Mouse (Mus musculus): ENCODE measurements around the gene Slc23a3. TPM values are rescaled to one million over a fixed set of nuclear protein-coding genes. Genes with fewer than 3 reads are reported as not detected.
A peak's percentile ranks its signal among the peaks of the same experiment; 100 is the strongest.

Slc23a3 gene
- polyA plus RNA-seq (2015; fragmentation: Nextera tagmentation; extraction: Ambion mirVana): 1.4 and 1.5 TPM in 2 replicates

GRCm38 (mm10) chr1:75133421-75134207, at the start of gene Slc23a3:
Gene Slc23a3 (minus strand): TSS chr1:75133890.
- H3K36me3 ChIP-seq (ENCODE audit: insufficient read depth, low read length): peaks cover 24% of the 10 kb centered on the region
- no peak within 1 kb of the TSS for H3K27ac ChIP-seq (ENCODE audit: low read length)
- ATAC-seq: peak; percentile 62
- H3K4me1 ChIP-seq (ENCODE audit: insufficient read depth, low read depth, low read length): no peaks in the 10 kb centered on the region
- no peaks in the 10 kb centered on the region for H3K27me3 ChIP-seq (replicated peaks; ENCODE audit: insufficient read depth, low read length)
- DNase-seq (ENCODE audit: low spot score): peak; percentile 57
- TF ChIP-seq EP300 (IDR thresholded peaks at IDR 0.05): no peak
- no peak for TF ChIP-seq CTCF (IDR thresholded peaks at IDR 0.05)
- H3K4me3 ChIP-seq (ENCODE audit: low read depth, low read length): no peak within 1 kb of the TSS
- peak within 1 kb of the TSS; percentile 14; the same call in 1 of the 2 replicates for H3K4me2 ChIP-seq (replicated peaks; ENCODE audit: low read depth, low read length)
- H3K9me3 ChIP-seq (ENCODE audit: low read length): no peaks in the 10 kb centered on the region
- 45% methylated on average over 12 of the region's 12 CpGs for WGBS
- no peak within 1 kb of the TSS for H3K9ac ChIP-seq (replicated peaks; ENCODE audit: low read depth)

DNA sequence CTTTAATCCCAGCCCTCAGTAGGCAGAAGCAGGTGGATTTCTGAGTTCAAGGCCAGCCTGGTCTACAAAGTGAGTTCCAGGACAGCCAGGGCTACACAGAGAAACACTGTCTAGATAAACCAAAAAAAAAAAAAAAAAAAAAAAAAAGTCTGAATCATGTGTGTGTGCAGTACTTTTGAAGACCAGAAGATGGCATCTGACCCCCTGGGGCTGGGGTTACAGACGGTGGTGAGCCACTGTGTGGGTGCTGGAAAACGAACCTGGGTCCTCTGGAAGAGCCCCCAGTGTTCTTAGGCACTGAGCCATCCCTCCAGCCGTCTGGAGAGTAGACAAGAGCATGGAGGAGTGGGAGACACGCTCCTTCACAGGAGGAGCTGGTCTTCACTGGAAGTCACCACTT, 48.5 kb upstream of the Slc23a3 start:
- H3K27me3 ChIP-seq (replicated peaks; ENCODE audit: insufficient read depth, low read length): no peaks in the 10 kb centered on the region
- TF ChIP-seq EP300 (IDR thresholded peaks at IDR 0.05): no peak
- peak; percentile 32 for TF ChIP-seq CTCF (IDR thresholded peaks at IDR 0.05)
- H3K9me3 ChIP-seq (ENCODE audit: low read length): no peaks in the 10 kb centered on the region
- H3K27ac ChIP-seq (ENCODE audit: low read length): no peak overlapping the region
- ATAC-seq (no peak), DNase-seq (ENCODE audit: low spot score) (no peak)
- H3K36me3 ChIP-seq (ENCODE audit: insufficient read depth, low read length): peaks cover 32% of the 10 kb centered on the region
- H3K9ac ChIP-seq (replicated peaks; ENCODE audit: low read depth): no peak overlapping the region
- no peak overlapping the region for H3K4me2 ChIP-seq (replicated peaks; ENCODE audit: low read depth, low read length)
- no peak overlapping the region for H3K4me3 ChIP-seq (ENCODE audit: low read depth, low read length)
- WGBS: 79% methylated on average over 4 of the region's 4 CpGs
- H3K4me1 ChIP-seq (ENCODE audit: insufficient read depth, low read depth, low read length): no peaks in the 10 kb centered on the region; the same call in none of the 2 replicates

- H3K36me3 ChIP-seq (ENCODE audit: insufficient read depth, low read length): peaks cover 32% of the 10 kb centered on the region
- no peak overlapping the region for H3K27ac ChIP-seq (ENCODE audit: low read length)
- no peak for DNase-seq (ENCODE audit: low spot score)
- H3K9me3 ChIP-seq (ENCODE audit: low read length): no peaks in the 10 kb centered on the region
- H3K4me3 ChIP-seq (ENCODE audit: low read depth, low read length): no peak overlapping the region
- H3K4me1 ChIP-seq (ENCODE audit: insufficient read depth, low read depth, low read length): no peaks in the 10 kb centered on the region; the same call in none of the 2 replicates
- no peak overlapping the region for H3K9ac ChIP-seq (replicated peaks; ENCODE audit: low read depth)
- ATAC-seq: no peak
- TF ChIP-seq CTCF (IDR thresholded peaks at IDR 0.05) (no peak), EP300 (IDR thresholded peaks at IDR 0.05) (no peak)
- no peak overlapping the region for H3K4me2 ChIP-seq (replicated peaks; ENCODE audit: low read depth, low read length)
- WGBS: 87% methylated on average over 4 of the region's 4 CpGs
- H3K27me3 ChIP-seq (replicated peaks; ENCODE audit: insufficient read depth, low read length): no peaks in the 10 kb centered on the region
Measured at GRCm38 (mm10) chr1:75181377-75181870, 47.7 kb upstream of the Slc23a3 start.

DNA sequence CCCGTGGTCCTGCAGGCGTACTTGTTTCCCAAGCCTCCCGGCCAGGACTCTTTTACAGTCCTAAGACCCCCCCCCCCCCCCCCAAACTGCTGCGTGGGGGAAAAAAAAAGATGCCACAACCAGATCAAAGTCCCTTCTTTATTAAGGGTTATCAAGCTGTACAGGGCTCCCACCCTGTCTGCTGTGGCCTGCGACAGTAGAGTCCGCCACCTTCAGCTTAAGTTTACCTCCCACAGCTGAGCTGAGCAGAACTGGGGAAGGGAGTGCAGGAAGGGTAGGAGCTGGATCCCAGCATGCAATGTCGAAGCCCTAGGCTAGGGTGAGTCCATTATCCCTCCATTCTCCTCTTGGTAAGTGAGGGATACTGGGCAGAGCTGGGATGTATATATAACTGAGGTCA, 47.1 kb upstream of the Slc23a3 start:
- DNase-seq (ENCODE audit: low spot score) (no peak), ATAC-seq (no peak)
- 23% methylated on average over 6 of the region's 7 CpGs for WGBS

DNA sequence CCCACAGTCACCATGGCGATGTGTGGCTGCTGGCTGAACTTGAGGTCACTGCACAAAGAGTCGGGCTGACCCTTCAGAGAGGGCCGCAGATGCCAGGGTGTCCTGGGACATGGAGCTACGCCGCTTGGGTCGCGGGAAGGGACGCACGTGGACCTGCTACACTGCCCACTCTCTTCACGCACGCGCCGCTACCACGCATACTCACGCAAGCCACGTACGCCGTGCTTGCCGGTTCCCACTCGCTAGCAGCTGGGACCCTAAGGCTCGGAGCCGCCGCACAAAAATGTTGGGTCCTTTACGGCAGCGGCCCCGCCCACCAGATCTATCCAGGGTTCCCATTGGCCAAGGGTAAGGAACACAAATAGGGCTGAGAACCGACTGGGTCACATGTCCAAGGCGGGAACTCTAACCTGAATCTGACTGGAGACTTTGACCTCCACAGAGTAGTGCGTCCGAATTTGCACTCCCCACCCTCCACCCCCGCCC, 46.5 kb upstream of the Slc23a3 start, which contains the start of gene Abcb6:
Gene Abcb6, minus strand, starts transcription at position 288 of the 486 bp plus-strand sequence.
- Histone ChIP-seq H3K36me3 (ENCODE audit: insufficient read depth, low read length) (peaks cover 22% of the 10 kb centered on the region), H3K9ac (replicated peaks; ENCODE audit: low read depth) (peak within 1 kb of the TSS; percentile 29; the same call in 1 of the 2 replicates), H3K9me3 (ENCODE audit: low read length) (no peaks in the 10 kb centered on the region), H3K27ac (ENCODE audit: low read length) (no peak within 1 kb of the TSS), H3K27me3 (replicated peaks; ENCODE audit: insufficient read depth, low read length) (no peaks in the 10 kb centered on the region), H3K4me3 (ENCODE audit: low read depth, low read length) (peak within 1 kb of the TSS; percentile 52), H3K4me2 (replicated peaks; ENCODE audit: low read depth, low read length) (peak within 1 kb of the TSS; percentile 92), H3K4me1 (ENCODE audit: insufficient read depth, low read depth, low read length) (no peaks in the 10 kb centered on the region; the same call in none of the 2 replicates)
- TF ChIP-seq CTCF (IDR thresholded peaks at IDR 0.05) (no peak), EP300 (IDR thresholded peaks at IDR 0.05) (no peak)
- under 1% methylated on average over 31 of the region's 31 CpGs for WGBS
- DNase-seq (ENCODE audit: low spot score) (peak; percentile 95), ATAC-seq (peak; percentile 95)

More for the DNA sequence above, 47.1 kb upstream of the Slc23a3 start:
- no peaks in the 10 kb centered on the region for H3K9me3 ChIP-seq (ENCODE audit: low read length)
- no peaks in the 10 kb centered on the region; the same call in none of the 2 replicates for H3K4me1 ChIP-seq (ENCODE audit: insufficient read depth, low read depth, low read length)
- H3K9ac ChIP-seq (replicated peaks; ENCODE audit: low read depth): no peak overlapping the region
- peaks cover 28% of the 10 kb centered on the region for H3K36me3 ChIP-seq (ENCODE audit: insufficient read depth, low read length)
- no peak for TF ChIP-seq CTCF (IDR thresholded peaks at IDR 0.05)
- TF ChIP-seq EP300 (IDR thresholded peaks at IDR 0.05): no peak
- H3K27ac ChIP-seq (ENCODE audit: low read length): no peak overlapping the region
- no peaks in the 10 kb centered on the region for H3K27me3 ChIP-seq (replicated peaks; ENCODE audit: insufficient read depth, low read length)
- peak overlapping the region; percentile 92 for H3K4me2 ChIP-seq (replicated peaks; ENCODE audit: low read depth, low read length)
- H3K4me3 ChIP-seq (ENCODE audit: low read depth, low read length): no peak overlapping the region
